Mouse (Mus musculus): ENCODE measurements around the gene Commd4. TPM values are rescaled to one million over a fixed set of nuclear protein-coding genes. Genes with fewer than 3 reads are reported as not detected.

Commd4 gene
- polyA plus RNA-seq, 1 experiment from 2014 or later, result 69.1 TPM

DNA sequence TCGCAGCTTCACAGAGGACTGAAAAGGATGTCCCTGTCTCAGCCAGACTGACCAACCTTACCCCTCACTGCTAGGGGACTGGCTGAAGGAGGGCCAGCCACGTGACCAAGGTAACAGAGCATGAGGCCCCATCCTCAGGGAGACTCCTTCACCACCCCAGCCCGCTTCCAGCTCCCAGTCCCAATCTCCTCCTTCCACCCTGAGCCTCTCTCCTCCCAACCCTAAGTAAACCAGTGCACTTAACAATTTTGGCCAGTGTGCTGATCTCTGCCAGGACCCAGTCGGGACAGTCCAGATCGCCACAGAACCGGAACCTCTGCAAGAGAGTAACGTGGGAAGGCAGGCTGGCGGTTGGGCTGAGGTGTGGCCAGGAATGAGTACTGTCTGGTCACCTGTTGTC, 1.3 kb downstream of the Commd4 start:
- Histone ChIP-seq H3K9ac (no peak overlapping the region), H3K4me2 (peak overlapping the region; percentile 98; the same call in 1 of the 2 replicates), H3K27ac (replicated peaks) (no peak overlapping the region), H3K9me3 (no peaks in the 10 kb centered on the region), H3K27me3 (replicated peaks) (0 out of 2 replicates have a peak, but pooled peaks cover 8% of the 10 kb centered on the region), H3K4me1 (peaks cover 12% of the 10 kb centered on the region), H3K4me3 (no peak overlapping the region), H3K36me3 (peaks cover 22% of the 10 kb centered on the region)
- ATAC-seq (ENCODE audit: extremely low read depth, insufficient number of reproducible peaks, low FRiP score, low TSS enrichment), result no peak
- 74% methylated on average over 8 of the region's 8 CpGs for WGBS

DNA sequence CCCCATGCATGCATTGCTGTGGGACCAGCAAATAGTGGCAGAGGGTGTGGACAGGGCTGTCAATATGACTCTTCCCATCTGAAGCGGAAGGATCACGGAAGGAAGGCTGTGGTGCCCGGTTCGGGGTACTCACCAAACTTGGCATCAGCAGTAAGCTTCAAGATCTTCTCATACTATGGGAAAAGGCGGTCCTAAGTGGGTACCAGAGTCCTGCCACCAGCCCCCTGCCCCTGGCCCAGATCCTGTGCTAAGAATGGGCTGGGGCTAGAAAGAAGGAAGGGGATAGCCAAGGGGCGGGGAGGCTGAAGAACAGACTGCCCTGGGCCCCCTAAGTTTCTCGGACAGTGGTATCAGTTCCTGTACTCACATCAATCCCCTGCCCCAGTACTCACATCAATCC, 1.7 kb downstream of the Commd4 start:
- Histone ChIP-seq H3K27ac (replicated peaks) (no peak overlapping the region), H3K4me2 (no peak overlapping the region), H3K36me3 (peaks cover 22% of the 10 kb centered on the region), H3K9me3 (no peaks in the 10 kb centered on the region), H3K9ac (no peak overlapping the region), H3K27me3 (replicated peaks) (0 out of 2 replicates have a peak, but pooled peaks cover 7% of the 10 kb centered on the region), H3K4me1 (peaks cover 12% of the 10 kb centered on the region), H3K4me3 (no peak overlapping the region)
- no peak for ATAC-seq (ENCODE audit: extremely low read depth, insufficient number of reproducible peaks, low FRiP score, low TSS enrichment)
- 89% methylated on average over 7 of the region's 7 CpGs for WGBS

DNA sequence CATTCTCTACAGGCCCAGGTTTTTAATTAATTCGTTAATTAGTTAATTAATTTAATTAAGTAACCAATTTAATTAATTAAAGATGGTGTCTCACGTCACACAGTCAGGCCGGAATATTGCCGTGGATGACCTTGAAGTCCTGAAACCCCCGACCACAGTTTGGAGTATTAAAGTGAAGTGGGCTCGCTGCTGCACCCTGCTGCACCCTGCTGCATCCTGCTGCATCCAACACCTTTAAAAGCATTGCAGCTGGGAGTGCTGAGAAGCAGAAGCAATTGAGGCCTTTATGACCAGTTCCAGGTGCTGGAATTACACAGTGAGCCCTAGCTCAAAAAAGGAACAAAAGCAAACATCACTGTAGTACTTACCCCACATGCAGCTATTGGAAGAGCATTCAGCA, 5.8 kb downstream of the Commd4 start:
- WGBS, result 39% methylated on average over 6 of the region's 6 CpGs
- Histone ChIP-seq H3K4me1 (peaks cover 13% of the 10 kb centered on the region), H3K4me2 (no peak overlapping the region), H3K27me3 (replicated peaks) (no peaks in the 10 kb centered on the region), H3K9me3 (no peaks in the 10 kb centered on the region), H3K9ac (no peak overlapping the region), H3K27ac (replicated peaks) (no peak overlapping the region), H3K36me3 (peaks cover 22% of the 10 kb centered on the region), H3K4me3 (no peak overlapping the region)
- ATAC-seq (ENCODE audit: extremely low read depth, insufficient number of reproducible peaks, low FRiP score, low TSS enrichment), result no peak

GRCm38 (mm10) chr9:57150192-57150591, 7.9 kb downstream of the Commd4 start:
- H3K36me3 ChIP-seq, result peaks cover 11% of the 10 kb centered on the region; the same call in 1 of the 2 replicates
- H3K4me3 ChIP-seq, result no peak overlapping the region
- 76% methylated on average over 5 of the region's 5 CpGs for WGBS
- no peaks in the 10 kb centered on the region for H3K27me3 ChIP-seq (replicated peaks)
- ATAC-seq (ENCODE audit: extremely low read depth, insufficient number of reproducible peaks, low FRiP score, low TSS enrichment), result no peak
- H3K27ac ChIP-seq (replicated peaks), result no peak overlapping the region
- H3K9ac ChIP-seq, result no peak overlapping the region
- peaks cover 14% of the 10 kb centered on the region for H3K4me1 ChIP-seq
- H3K9me3 ChIP-seq, result no peaks in the 10 kb centered on the region
- H3K4me2 ChIP-seq, result no peak overlapping the region

GRCm38 (mm10) chr9:57149021-57149420, 9.1 kb downstream of the Commd4 start:
- WGBS, result 74% methylated on average over 6 of the region's 6 CpGs
- peaks cover 14% of the 10 kb centered on the region for H3K4me1 ChIP-seq
- peak overlapping the region; percentile 88; the same call in 1 of the 2 replicates for H3K27ac ChIP-seq (replicated peaks)
- peaks cover 9% of the 10 kb centered on the region for H3K36me3 ChIP-seq
- no peak for ATAC-seq (ENCODE audit: extremely low read depth, insufficient number of reproducible peaks, low FRiP score, low TSS enrichment)
- H3K4me3 ChIP-seq, result peak overlapping the region; percentile 68
- H3K9ac ChIP-seq, result peak overlapping the region; percentile 88
- H3K9me3 ChIP-seq, result no peaks in the 10 kb centered on the region
- peak overlapping the region; percentile 90 for H3K4me2 ChIP-seq
- no peaks in the 10 kb centered on the region for H3K27me3 ChIP-seq (replicated peaks)

- peak within 1 kb of the TSS; percentile 90 for H3K4me2 ChIP-seq
- WGBS, result 2% methylated on average over 27 of the region's 27 CpGs
- H3K4me3 ChIP-seq, result peak within 1 kb of the TSS; percentile 68
- peak within 1 kb of the TSS; percentile 88 for H3K9ac ChIP-seq
- H3K36me3 ChIP-seq, result peaks cover 10% of the 10 kb centered on the region
- no peaks in the 10 kb centered on the region for H3K9me3 ChIP-seq
- no peaks in the 10 kb centered on the region for H3K27me3 ChIP-seq (replicated peaks)
- peaks cover 14% of the 10 kb centered on the region for H3K4me1 ChIP-seq
- peak within 1 kb of the TSS; percentile 88 for H3K27ac ChIP-seq (replicated peaks)
- peak; percentile 69; the same call in 1 of the 2 replicates for ATAC-seq (ENCODE audit: extremely low read depth, insufficient number of reproducible peaks, low FRiP score, low TSS enrichment)
Measured at GRCm38 (mm10) chr9:57148144-57148878, 9.8 kb downstream of the Commd4 start, which contains the start of gene Neil1. Gene Neil1 (minus strand): TSS chr9:57148305.

DNA sequence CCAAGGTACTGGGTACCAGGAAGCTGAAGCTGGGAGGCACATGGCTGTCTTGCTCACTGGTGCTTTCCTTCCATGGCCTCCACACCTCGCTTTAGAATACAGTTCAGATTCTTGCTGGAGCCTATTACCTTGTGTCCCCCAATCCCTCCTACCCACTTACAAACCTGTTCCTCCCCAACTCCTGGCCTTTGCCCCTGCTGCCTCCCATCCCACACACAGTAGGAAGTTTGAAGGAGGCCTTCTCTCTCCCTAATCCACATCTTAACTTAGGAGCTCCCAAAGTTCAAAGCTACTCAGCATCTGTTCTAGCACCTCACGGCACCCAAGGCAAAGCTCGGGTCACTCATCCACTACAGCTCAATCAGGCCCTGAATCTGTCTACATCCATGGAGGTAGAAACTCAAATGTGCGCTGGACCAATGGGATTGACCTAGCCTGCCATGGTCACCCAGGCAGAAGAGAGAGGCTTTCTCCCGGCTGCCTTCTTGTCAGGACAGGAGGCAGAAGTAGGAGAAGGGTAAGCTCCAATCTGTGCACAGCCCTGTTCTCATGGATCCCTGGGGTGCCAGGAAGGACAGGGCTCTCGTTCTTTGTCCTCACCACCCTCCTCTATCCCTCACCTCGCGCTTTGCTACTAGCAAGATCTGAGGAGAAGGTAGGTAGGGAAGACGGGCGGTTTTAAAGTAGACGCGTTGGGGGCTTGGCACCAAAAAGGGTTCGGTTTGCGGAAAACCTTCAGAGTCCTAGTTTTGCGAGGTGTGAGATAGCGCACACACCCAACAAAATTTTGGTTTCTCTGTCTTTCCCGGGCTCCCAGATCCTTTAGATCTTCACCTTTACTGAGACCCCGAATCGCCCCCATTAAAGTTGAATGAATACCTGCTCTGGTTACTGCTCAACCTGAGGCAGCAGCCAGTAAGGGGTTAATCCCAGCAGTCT, 10.7 kb downstream of the Commd4 start:
- 9% methylated on average over 19 of the region's 19 CpGs for WGBS
- H3K9ac ChIP-seq, result peak overlapping the region; percentile 88
- no peak for ATAC-seq (ENCODE audit: extremely low read depth, insufficient number of reproducible peaks, low FRiP score, low TSS enrichment)
- peaks cover 11% of the 10 kb centered on the region for H3K36me3 ChIP-seq
- H3K4me2 ChIP-seq, result peak overlapping the region; percentile 90
- H3K4me1 ChIP-seq, result peaks cover 14% of the 10 kb centered on the region
- H3K27me3 ChIP-seq (replicated peaks), result no peaks in the 10 kb centered on the region
- peak overlapping the region; percentile 68 for H3K4me3 ChIP-seq
- H3K27ac ChIP-seq (replicated peaks), result peak overlapping the region; percentile 88
- H3K9me3 ChIP-seq, result no peaks in the 10 kb centered on the region

- H3K9ac ChIP-seq, result no peak overlapping the region; the same call in 1 of the 2 replicates
Measured at GRCm38 (mm10) chr9:57146451-57147066, 11.6 kb downstream of the Commd4 start.

DNA sequence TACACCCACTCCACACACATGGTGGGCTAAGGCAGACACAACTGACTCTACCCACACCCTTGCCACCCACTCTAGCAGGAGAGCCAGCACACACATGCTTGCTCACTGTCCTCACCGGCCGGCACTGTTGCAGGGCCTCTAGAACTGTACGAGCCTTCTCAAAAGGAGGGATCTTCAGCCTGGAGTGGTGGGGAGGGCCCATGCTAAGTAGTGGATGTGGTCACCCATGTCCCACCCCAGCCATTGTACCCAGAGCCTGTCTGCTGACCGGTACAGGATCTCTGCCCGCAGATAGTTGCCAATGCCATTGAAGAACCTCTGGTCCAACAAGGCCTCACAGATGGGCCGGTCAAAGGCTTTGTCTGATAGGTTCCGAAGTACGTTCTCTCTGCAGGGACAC, 13.3 kb downstream of the Commd4 start:
- WGBS, result 83% methylated on average over 8 of the region's 8 CpGs
- Histone ChIP-seq H3K9ac (no peak overlapping the region), H3K36me3 (peaks cover 38% of the 10 kb centered on the region), H3K9me3 (no peaks in the 10 kb centered on the region), H3K4me1 (peaks cover 14% of the 10 kb centered on the region), H3K4me3 (no peak overlapping the region), H3K27ac (replicated peaks) (no peak overlapping the region), H3K4me2 (no peak overlapping the region), H3K27me3 (replicated peaks) (no peaks in the 10 kb centered on the region)
- no peak for ATAC-seq (ENCODE audit: extremely low read depth, insufficient number of reproducible peaks, low FRiP score, low TSS enrichment)

More at GRCm38 (mm10) chr9:57146451-57147066, 11.6 kb downstream of the Commd4 start:
- no peak for ATAC-seq (ENCODE audit: extremely low read depth, insufficient number of reproducible peaks, low FRiP score, low TSS enrichment)
- Histone ChIP-seq H3K4me3 (peak overlapping the region; percentile 68; the same call in 1 of the 2 replicates), H3K27me3 (replicated peaks) (no peaks in the 10 kb centered on the region), H3K4me2 (peak overlapping the region; percentile 90; the same call in 1 of the 2 replicates), H3K27ac (replicated peaks) (no peak overlapping the region), H3K4me1 (peaks cover 14% of the 10 kb centered on the region), H3K36me3 (peaks cover 20% of the 10 kb centered on the region), H3K9me3 (no peaks in the 10 kb centered on the region)
- 81% methylated on average over 17 of the region's 17 CpGs for WGBS

DNA sequence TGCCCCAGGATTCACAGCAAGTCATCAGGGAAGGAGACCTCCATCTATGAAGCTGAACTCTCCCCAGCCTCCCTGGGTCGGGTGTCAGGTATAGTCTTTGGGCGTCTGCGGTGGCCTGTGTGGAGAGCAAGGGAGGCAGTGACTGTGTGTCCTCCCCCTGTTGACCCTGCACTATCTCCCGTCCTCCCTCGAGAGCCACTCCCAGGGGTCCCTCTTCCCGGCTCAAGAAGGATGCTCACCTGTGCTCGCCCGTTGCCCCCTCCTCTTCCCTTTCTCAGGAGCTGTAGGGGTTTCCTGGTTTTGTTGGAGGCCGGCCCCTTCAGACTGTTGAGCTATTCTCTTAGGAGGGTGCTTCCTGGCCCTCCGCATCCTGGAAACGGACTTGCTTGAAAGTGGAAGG, 14.9 kb downstream of the Commd4 start:
- H3K9me3 ChIP-seq, result no peaks in the 10 kb centered on the region
- ATAC-seq (ENCODE audit: extremely low read depth, insufficient number of reproducible peaks, low FRiP score, low TSS enrichment), result no peak
- H3K4me2 ChIP-seq, result no peak overlapping the region
- H3K4me1 ChIP-seq, result peaks cover 8% of the 10 kb centered on the region
- H3K27ac ChIP-seq (replicated peaks), result no peak overlapping the region
- no peak overlapping the region for H3K4me3 ChIP-seq
- WGBS, result 87% methylated on average over 11 of the region's 11 CpGs
- H3K36me3 ChIP-seq, result peaks cover 54% of the 10 kb centered on the region
- H3K9ac ChIP-seq, result no peak overlapping the region
- H3K27me3 ChIP-seq (replicated peaks), result no peaks in the 10 kb centered on the region

Data from heart, embryonic 13.5 days (tissue).